ENCODE assay signal across 9 mouse cellular contexts in the genomic region with DNA sequence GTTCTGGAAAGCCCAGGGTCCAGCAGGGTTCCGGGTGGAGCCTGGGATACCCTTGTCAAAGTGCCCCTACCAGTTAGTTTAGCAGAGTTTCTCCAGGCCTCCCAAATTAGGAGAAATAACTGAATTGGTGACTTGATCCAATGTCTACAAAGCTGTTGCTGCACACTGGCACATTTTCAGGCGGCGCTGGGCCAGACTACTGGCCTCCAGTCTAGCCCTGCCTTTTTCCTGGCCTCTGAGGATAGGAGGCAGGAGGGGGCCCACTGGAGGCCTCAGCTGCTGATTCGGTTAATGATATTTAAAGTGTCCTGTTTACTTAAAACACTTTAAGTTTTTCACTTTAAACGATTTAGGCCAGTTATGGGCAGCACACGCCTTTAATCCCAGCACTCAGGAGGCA. TPM values are rescaled to one million over a fixed set of nuclear protein-coding genes. Genes with fewer than 3 reads are reported as not detected.
DNase-seq lines count a peak whose midpoint lies in the region; ATAC-seq and TF ChIP-seq lines count a peak whose summit lies in the region.
"Had no signal": no experiment of that assay in that cellular context is flagged by ENCODE, and none has a peak within 500 bp of the region (broad histone marks: within the 10 kb centered on the region; RNA-seq: fewer than 3 reads in every experiment).

No protein-coding gene starts in this region.

- TF ChIP-seq RAD21 in MEL (IDR thresholded peaks at IDR 0.05; ENCODE audit: low read depth, low read length), result no peak

- H3K9ac ChIP-seq in MEL (ENCODE audit: control insufficient read depth, low read depth, low read length, poor library complexity, severe bottlenecking), result peak overlapping the region; percentile 49
- peak overlapping the region; percentile 90 for H3K9ac ChIP-seq in liver, embryonic 13.5 days
- H3K9ac ChIP-seq in forebrain, embryonic 15.5 days (replicated peaks), result no peak overlapping the region
- H3K9ac ChIP-seq: midbrain, embryonic 13.5 days had no signal

- peak overlapping the region; percentile 90 for H3K4me2 ChIP-seq in liver, embryonic 13.5 days
- H3K4me2 ChIP-seq in forebrain, embryonic 15.5 days (replicated peaks), result no peak overlapping the region
- H3K4me2 ChIP-seq: midbrain, embryonic 13.5 days had no signal

- TF ChIP-seq EP300 in MEL (IDR thresholded peaks at IDR 0.05; ENCODE audit: low read depth in 1 of 2, low read length in 2 of 2), result no peak

- peak overlapping the region; percentile 98 for H3K27ac ChIP-seq in MEL (ENCODE audit: control insufficient read depth, low read depth, low read length)
- H3K27ac ChIP-seq in liver, embryonic 13.5 days, result peak overlapping the region; percentile 99
- H3K27ac ChIP-seq in forebrain, embryonic 15.5 days (replicated peaks), result no peak overlapping the region
- no peak overlapping the region for H3K27ac ChIP-seq in embryonic facial prominence, embryonic 10.5 days (replicated peaks)
- H3K27ac ChIP-seq: midbrain, embryonic 13.5 days had no signal

- H3K4me1 ChIP-seq in MEL (ENCODE audit: control insufficient read depth in 1 of 2, insufficient read depth in 2 of 2, low read length in 2 of 2), result peaks cover 30 to 65% of the 10 kb centered on the region in 2 experiments; a peak in 3 of 4 replicates
- H3K4me1 ChIP-seq in liver, embryonic 13.5 days (replicated peaks), result peaks cover 98% of the 10 kb centered on the region
- no peaks in the 10 kb centered on the region for H3K4me1 ChIP-seq in forebrain, embryonic 15.5 days
- peaks cover 20% of the 10 kb centered on the region for H3K4me1 ChIP-seq in embryonic facial prominence, embryonic 10.5 days

- no peak for TF ChIP-seq POLR2A in MEL (IDR thresholded peaks at IDR 0.05; ENCODE audit: control insufficient read depth in 1 of 2, insufficient read depth in 1 of 2, low read depth in 1 of 2, low read length in 2 of 2, poor library complexity in 1 of 2)

- no peak for ATAC-seq in liver, embryonic 13.5 days (ENCODE audit: low read depth)
- ATAC-seq in forebrain, embryonic 15.5 days (replicated peaks), result no peak
- ATAC-seq: midbrain, embryonic 13.5 days had no signal

- H3K4me3 ChIP-seq in MEL (ENCODE audit: control insufficient read depth in 1 of 2, insufficient read depth in 1 of 2, low read depth in 2 of 2, low read length in 2 of 2), result peak overlapping the region in 1 of 2 experiments; percentile 24; a peak in 1 of 4 replicates
- peak overlapping the region; percentile 67 for H3K4me3 ChIP-seq in liver, embryonic 13.5 days (replicated peaks)
- H3K4me3 ChIP-seq in forebrain, embryonic 15.5 days, result no peak overlapping the region
- no peak overlapping the region for H3K4me3 ChIP-seq in embryonic facial prominence, embryonic 10.5 days
- H3K4me3 ChIP-seq: midbrain, embryonic 13.5 days had no signal

- H3K36me3 ChIP-seq in MEL (ENCODE audit: control insufficient read depth in 1 of 2, insufficient read depth in 2 of 2, low read length in 2 of 2), result peaks cover 6 to 48% of the 10 kb centered on the region in 2 experiments
- H3K36me3 ChIP-seq in liver, embryonic 13.5 days, result peaks cover 42% of the 10 kb centered on the region
- no peaks in the 10 kb centered on the region for H3K36me3 ChIP-seq in forebrain, embryonic 15.5 days
- H3K36me3 ChIP-seq in embryonic facial prominence, embryonic 10.5 days (replicated peaks), result no peaks in the 10 kb centered on the region
- H3K36me3 ChIP-seq: midbrain, embryonic 13.5 days had no signal

- no peak for TF ChIP-seq CTCF in MEL (IDR thresholded peaks at IDR 0.05 in 2 of 3, conservative IDR thresholded peaks at IDR 0.05 in 1 of 3; ENCODE audit: control insufficient read depth in 1 of 3, insufficient read depth in 1 of 3, low read depth in 2 of 3, low read length in 3 of 3, poor library complexity in 1 of 3, severe bottlenecking in 1 of 3)

- no peaks in the 10 kb centered on the region for H3K9me3 ChIP-seq in MEL (replicated peaks; ENCODE audit: insufficient read depth, low read length)
- no peaks in the 10 kb centered on the region for H3K9me3 ChIP-seq in liver, embryonic 13.5 days (replicated peaks)
- H3K9me3 ChIP-seq in forebrain, embryonic 15.5 days, result no peaks in the 10 kb centered on the region
- H3K9me3 ChIP-seq in embryonic facial prominence, embryonic 10.5 days, result no peaks in the 10 kb centered on the region
- H3K9me3 ChIP-seq: midbrain, embryonic 13.5 days had no signal

- peak; percentile 36 to 56 for DNase-seq in cerebellum, postnatal 14 days
- no peak for DNase-seq in cerebellum, adult 8-10 months
- DNase-seq in MEL (ENCODE audit: low read depth, low spot score), result no peak
- peak; percentile 98 for DNase-seq in heart, adult 11 months
- peak; percentile 55 for DNase-seq in liver, embryonic 13.5 days
- no peak for DNase-seq in embryonic facial prominence, embryonic 10.5 days (ENCODE audit: low spot score)
- DNase-seq in left cerebral cortex, adult 8-10 months (ENCODE audit: low spot score in 2 of 2), result no peak

- no peaks in the 10 kb centered on the region for H3K27me3 ChIP-seq in MEL (ENCODE audit: control insufficient read depth in 1 of 2, insufficient read depth in 2 of 2, low read length in 2 of 2)
- no peaks in the 10 kb centered on the region for H3K27me3 ChIP-seq in liver, embryonic 13.5 days
- H3K27me3 ChIP-seq in forebrain, embryonic 15.5 days, result no peaks in the 10 kb centered on the region
- no peaks in the 10 kb centered on the region for H3K27me3 ChIP-seq in embryonic facial prominence, embryonic 10.5 days (replicated peaks; ENCODE audit: low read depth, poor library complexity, severe bottlenecking)
- H3K27me3 ChIP-seq: midbrain, embryonic 13.5 days had no signal

- 23% methylated on average over 6 of the region's 6 CpGs for WGBS in liver, embryonic 13.5 days (ENCODE audit: insufficient replicate concordance)
- WGBS in forebrain, embryonic 15.5 days, result 80% methylated on average over 6 of the region's 6 CpGs
- 87% methylated on average over 6 of the region's 6 CpGs for WGBS in embryonic facial prominence, embryonic 10.5 days

- H3K79me2 ChIP-seq in MEL (ENCODE audit: control insufficient read depth, insufficient read depth, low read length, poor library complexity), result peaks cover 49% of the 10 kb centered on the region

TF ChIP-seq in MEL, 35 proteins besides CTCF, POLR2A, EP300 and RAD21:
- TF ChIP-seq GATA1 (IDR thresholded peaks at IDR 0.05; ENCODE audit: low read depth, low read length) (no peak), SIN3A (IDR thresholded peaks at IDR 0.05; ENCODE audit: low read length) (0 out of 2 replicates have a peak, but pooled peaks have one; percentile 7)
TF ChIP-seq in MEL: peak in this region for 1.

RNA-seq across cellular contexts. Expression of a gene that starts 19.7 kb away (rescaled TPM):
- 54.7 and 65.8 TPM in 2 replicates for total RNA-seq in MEL (2012; rRNA removed)
- polyA plus RNA-seq in MEL (2012; ENCODE audit: insufficient read depth in 1 of 2, insufficient read length in 2 of 2, low read depth in 1 of 2, low replicate concordance in 2 of 2, missing spikeins in 1 of 2), result 10 to 100 TPM in 1 of 2 experiments, not detected in 1; 70.4 TPM
- polyA plus RNA-seq in liver, embryonic 13.5 days (2015; fragmentation: Nextera tagmentation; extraction: Ambion mirVana), result 32.2 and 34.8 TPM in 2 replicates
- 2.3 and 2.5 TPM in 2 replicates for polyA plus RNA-seq in forebrain, embryonic 15.5 days (2015; fragmentation: Nextera tagmentation; extraction: Ambion mirVana)
- polyA plus RNA-seq in embryonic facial prominence, embryonic 10.5 days (2016; fragmentation: Nextera tagmentation; extraction: Ambion mirVana), result 1.7 and 2.2 TPM in 2 replicates
- total RNA-seq in left cerebral cortex, adult 8-10 months (2022), result 1 to 10 TPM; 5.4 to 8.5 (median 7.0) TPM

Comparison
In these comparisons a context has a peak if more than half of its experiments do, and no peak if none do; other contexts are left out.
1. DNase-seq: peak in cerebellum, postnatal 14 days (2 of 2), heart, adult 11 months (single experiment) and liver, embryonic 13.5 days (single experiment); none in cerebellum, adult 8-10 months (single experiment), MEL (single experiment), embryonic facial prominence, embryonic 10.5 days (single experiment) and left cerebral cortex, adult 8-10 months (0 of 2).
2. H3K27ac ChIP-seq: peak in MEL (single experiment) and liver, embryonic 13.5 days (single experiment); none in forebrain, embryonic 15.5 days (single experiment) and embryonic facial prominence, embryonic 10.5 days (single experiment).